Mouse (Mus musculus): ENCODE measurements around the gene Gja3.

- TF ChIP-seq CTCF (IDR thresholded peaks at IDR 0.05; ENCODE audit: extremely low read depth, insufficient read depth, low read length) = peak; percentile 78
- no peak for TF ChIP-seq POLR2A (IDR thresholded peaks at IDR 0.05; ENCODE audit: extremely low read depth, insufficient read depth, low read length)
Measured at GRCm38 (mm10) chr14:57093029-57093428, 35.1 kb upstream of the Gja3 start.
